Mouse (Mus musculus): Measurements from ENCODE around the gene Olfr311. TPM values are rescaled to one million over a fixed set of nuclear protein-coding genes. Genes with fewer than 3 reads are reported as not detected.

Olfr311 gene
- total RNA-seq, 2 experiments from 2014 or later = not detected

GRCm38 (mm10) chr11:58867954-58868330, 28.9 kb downstream of the Olfr311 start:
- DNase-seq = no peak
- intact Hi-C loops (cut with DNase I) = no loop called here

GRCm38 (mm10) chr11:58870961-58871360, 31.9 kb downstream of the Olfr311 start:
- DNase-seq = no peak
- intact Hi-C loops (cut with DNase I) = no loop called here

GRCm38 (mm10) chr11:58883756-58884155, 44.7 kb downstream of the Olfr311 start:
- intact Hi-C loops (cut with DNase I) = no loop called here
- DNase-seq = no peak

GRCm38 (mm10) chr11:58890511-58890910, 51.5 kb downstream of the Olfr311 start:
- intact Hi-C loops (cut with DNase I) = no loop called here
- DNase-seq = no peak

Other genes starting within 250 kb of the Olfr311 start
- not detected for gene Olfr324, start 244.1 kb upstream of the Olfr311 start, total RNA-seq (2021)
- gene 2210407C18Rik, start 223.2 kb upstream of the Olfr311 start, total RNA-seq (2021) = not detected
- gene Olfr323, start 208.8 kb upstream of the Olfr311 start, total RNA-seq (2021) = not detected
- not detected for gene Trim58, start 198.8 kb upstream of the Olfr311 start, total RNA-seq (2021)
- not detected for gene Olfr322, start 180.5 kb upstream of the Olfr311 start, total RNA-seq (2021)
- gene Olfr320, start 158.2 kb upstream of the Olfr311 start, total RNA-seq (2021) = not detected
- not detected for gene Olfr319, start 140.1 kb upstream of the Olfr311 start, total RNA-seq (2021)
- not detected for gene Olfr318, start 115.2 kb upstream of the Olfr311 start, total RNA-seq (2021)
- gene Olfr317, start 100.0 kb upstream of the Olfr311 start, total RNA-seq (2021) = not detected
- not detected for gene Olfr316, start 86.5 kb upstream of the Olfr311 start, total RNA-seq (2021)
- not detected for gene Olfr315, start 66.1 kb upstream of the Olfr311 start, total RNA-seq (2021)
- not detected for gene Olfr314, start 56.3 kb upstream of the Olfr311 start, total RNA-seq (2021)
- gene Fam183b, start 37.3 kb upstream of the Olfr311 start, total RNA-seq (2021) = not detected
- not detected for gene Olfr313, start 24.3 kb upstream of the Olfr311 start, total RNA-seq (2021)
- not detected for gene Olfr312, start 10.0 kb upstream of the Olfr311 start, total RNA-seq (2021)
- gene Gm12258, start 7.9 kb downstream of the Olfr311 start, total RNA-seq (2021) = 1 to 10 TPM in 1 of 2 experiments, under 1 TPM in 1; 0.69 to 1.1 TPM
- gene 2810021J22Rik, start 28.0 kb downstream of the Olfr311 start, total RNA-seq (2021) = 1 to 10 TPM in 1 of 2 experiments, under 1 TPM in 1; 0.74 to 1.2 TPM
- gene Zfp39, start 65.0 kb downstream of the Olfr311 start, total RNA-seq (2021) = 1 to 10 TPM; 2.0 to 3.2 TPM
- not detected for gene Btnl10, start 78.7 kb downstream of the Olfr311 start, total RNA-seq (2021)
- 10 to 100 TPM; 86.9 to 96.5 TPM for gene Rnf187, start 99.7 kb downstream of the Olfr311 start, total RNA-seq (2021)
- 1 to 10 TPM; 1.1 to 1.5 TPM for gene Hist3h2ba, start 109.7 kb downstream of the Olfr311 start, total RNA-seq (2021)
- 10 to 100 TPM in 1 of 2 experiments, 1 to 10 TPM in 1; 9.5 to 10.5 TPM for gene Hist3h2a, start 115.4 kb downstream of the Olfr311 start, total RNA-seq (2021)
- under 1 TPM; 0.13 to 0.17 TPM for gene Trim17, start 115.4 kb downstream of the Olfr311 start, total RNA-seq (2021)
- gene Trim11, start 138.8 kb downstream of the Olfr311 start, total RNA-seq (2021) = 1 to 10 TPM; 5.6 to 7.4 TPM